Mouse (Mus musculus): ENCODE measurements around the gene Vmn2r121. TPM values are rescaled to one million over a fixed set of nuclear protein-coding genes. Genes with fewer than 3 reads are reported as not detected.

The Vmn2r121 gene
- not detected for total RNA-seq (2023)

GRCm38 (mm10) chrX:124135852-124136251 lies at the start of gene Vmn2r121:
Vmn2r121 (minus strand) TSS chrX:124135952.

Measured in CD8-positive naive resting alpha-beta T cell, adult 57 days (primary cell).